Mouse (Mus musculus) forebrain, embryonic 13.5 days (tissue): ENCODE results near the gene Hivep3. TPM values are rescaled to one million over a fixed set of nuclear protein-coding genes. Genes with fewer than 3 reads are reported as not detected.

Experiments
- ATAC-seq: fragments of 200-750 bp; cut with Nextera tagmentation; 2 replicates; pipeline ENCODE4 v1.8.0; 2017
- H3K27ac ChIP-seq: fragments of 300-500 bp; sonication (generic); 2 replicates; pipeline ENCODE4 v1.5.1; 2015; ENCODE audit warnings: inconsistent platforms, mild to moderate bottlenecking, moderate library complexity
- H3K27me3 ChIP-seq: fragments of 300-500 bp; sonication (generic); 2 replicates; pipeline ENCODE4 v1.6.1; 2015; ENCODE audit warnings: mild to moderate bottlenecking, inconsistent platforms
- H3K36me3 ChIP-seq: fragments of 300-500 bp; sonication (generic); 2 replicates; pipeline ENCODE4 v1.6.1; 2015; ENCODE audit warnings: mild to moderate bottlenecking, inconsistent platforms; ENCODE audit not compliant: poor library complexity, severe bottlenecking
- H3K4me1 ChIP-seq: fragments of 300-500 bp; sonication (generic); 2 replicates; pipeline ENCODE4 v1.6.1; 2015; ENCODE audit warnings: inconsistent platforms
- H3K4me2 ChIP-seq: fragments of 300-500 bp; sonication (generic); 2 replicates; pipeline ENCODE4 v1.6.1; 2015; ENCODE audit warnings: inconsistent platforms, mild to moderate bottlenecking, moderate library complexity
- H3K4me3 ChIP-seq: fragments of 300-500 bp; sonication (generic); 2 replicates; pipeline ENCODE4 v1.5.1; 2015; ENCODE audit warnings: mild to moderate bottlenecking, inconsistent platforms
- H3K9ac ChIP-seq: fragments of 300-500 bp; sonication (generic); 2 replicates; pipeline ENCODE4 v1.6.1; 2015; ENCODE audit warnings: mild to moderate bottlenecking, inconsistent platforms
- H3K9me3 ChIP-seq: fragments of 300-500 bp; sonication (generic); replicated peaks from 2 replicates; pipeline ENCODE4 v1.6.1; 2016; ENCODE audit warnings: inconsistent platforms
- WGBS: fragments of 180-500 bp; shearing (Covaris S2); methylation state at CpG from one replicate; pipeline ENCODE4 v1.1.7; 2015; 5-methylcytosine and 5-hydroxymethylcytosine counted together
- polyA plus RNA-seq: library from polyadenylated mRNA; unstranded; fragments of >200 nt; fragmentation: Nextera tagmentation; extraction: Ambion mirVana; gene quantifications from 2 replicates; pipeline ENCODE4 v1.2.1, GENCODE M21; 2015

Gene Hivep3
- polyA plus RNA-seq, 1 experiment from 2014 or later: 10.5 TPM

GRCm38 (mm10) chr4:119979238-119979829, 245.8 kb downstream of the Hivep3 start:
- Histone ChIP-seq H3K9ac (no peak overlapping the region), H3K4me3 (no peak overlapping the region), H3K9me3 (no peaks in the 10 kb centered on the region), H3K4me1 (peaks cover 5% of the 10 kb centered on the region), H3K27ac (no peak overlapping the region), H3K36me3 (no peaks in the 10 kb centered on the region), H3K27me3 (no peaks in the 10 kb centered on the region), H3K4me2 (no peak overlapping the region)
- 75% methylated on average over 5 of the region's 5 CpGs for WGBS
- no peak for ATAC-seq

- no peak overlapping the region for H3K4me3 ChIP-seq
- H3K27me3 ChIP-seq: no peaks in the 10 kb centered on the region
- H3K9ac ChIP-seq: no peak overlapping the region
- no peak overlapping the region for H3K27ac ChIP-seq
- peaks cover 5% of the 10 kb centered on the region for H3K4me1 ChIP-seq
- no peaks in the 10 kb centered on the region for H3K36me3 ChIP-seq
- WGBS: 69% methylated on average over 2 of the region's 2 CpGs
- no peak for ATAC-seq
- H3K9me3 ChIP-seq: no peaks in the 10 kb centered on the region
- no peak overlapping the region for H3K4me2 ChIP-seq
Observed at GRCm38 (mm10) chr4:119979918-119980317, 246.3 kb downstream of the Hivep3 start.

GRCm38 (mm10) chr4:119981047-119981720, 247.6 kb downstream of the Hivep3 start:
- Histone ChIP-seq H3K27me3 (no peaks in the 10 kb centered on the region), H3K9me3 (no peaks in the 10 kb centered on the region), H3K4me2 (no peak overlapping the region), H3K27ac (no peak overlapping the region), H3K4me1 (peaks cover 9% of the 10 kb centered on the region), H3K9ac (no peak overlapping the region), H3K4me3 (no peak overlapping the region), H3K36me3 (no peaks in the 10 kb centered on the region)
- WGBS: 84% methylated on average over 12 of the region's 12 CpGs
- no peak for ATAC-seq

GRCm38 (mm10) chr4:119986065-119986464, 252.5 kb downstream of the Hivep3 start:
- H3K4me2 ChIP-seq: no peak overlapping the region
- WGBS: 87% methylated on average over 5 of the region's 5 CpGs
- no peak overlapping the region for H3K9ac ChIP-seq
- no peaks in the 10 kb centered on the region for H3K36me3 ChIP-seq
- peaks cover 29% of the 10 kb centered on the region for H3K4me1 ChIP-seq
- peak overlapping the region; percentile 70 for H3K27ac ChIP-seq
- H3K27me3 ChIP-seq: no peaks in the 10 kb centered on the region
- H3K9me3 ChIP-seq: no peaks in the 10 kb centered on the region
- ATAC-seq: no peak
- H3K4me3 ChIP-seq: no peak overlapping the region

- WGBS: 62% methylated on average over 5 of the region's 5 CpGs
Observed at GRCm38 (mm10) chr4:119986580-119987291, 253.2 kb downstream of the Hivep3 start.

GRCm38 (mm10) chr4:119987376-119988087, 253.9 kb downstream of the Hivep3 start:
- Histone ChIP-seq H3K9me3 (no peaks in the 10 kb centered on the region), H3K27me3 (no peaks in the 10 kb centered on the region), H3K27ac (peak overlapping the region; percentile 70; the same call in 1 of the 2 replicates), H3K4me2 (no peak overlapping the region), H3K4me1 (peaks cover 29% of the 10 kb centered on the region), H3K9ac (no peak overlapping the region), H3K36me3 (no peaks in the 10 kb centered on the region), H3K4me3 (no peak overlapping the region)
- 57% methylated on average over 4 of the region's 4 CpGs for WGBS
- ATAC-seq: 0 out of 2 replicates have a peak, but pooled peaks have one; percentile 14

More at GRCm38 (mm10) chr4:119986580-119987291, 253.2 kb downstream of the Hivep3 start:
- Histone ChIP-seq H3K9ac (no peak overlapping the region), H3K4me3 (no peak overlapping the region), H3K4me1 (peaks cover 29% of the 10 kb centered on the region), H3K27me3 (no peaks in the 10 kb centered on the region), H3K4me2 (no peak overlapping the region), H3K27ac (peak overlapping the region; percentile 70), H3K9me3 (no peaks in the 10 kb centered on the region), H3K36me3 (no peaks in the 10 kb centered on the region)
- ATAC-seq: peak; percentile 65

- H3K36me3 ChIP-seq: no peaks in the 10 kb centered on the region
- no peaks in the 10 kb centered on the region for H3K27me3 ChIP-seq
- H3K4me2 ChIP-seq: no peak overlapping the region
- no peaks in the 10 kb centered on the region for H3K9me3 ChIP-seq
- ATAC-seq: no peak
- no peak overlapping the region for H3K9ac ChIP-seq
- no peak overlapping the region for H3K4me3 ChIP-seq
- H3K4me1 ChIP-seq: peaks cover 29% of the 10 kb centered on the region
- WGBS: 73% methylated on average over 3 of the region's 3 CpGs
- H3K27ac ChIP-seq: no peak overlapping the region
Observed at GRCm38 (mm10) chr4:119989031-119989693, 255.6 kb downstream of the Hivep3 start.

- Histone ChIP-seq H3K9me3 (no peaks in the 10 kb centered on the region), H3K4me1 (peaks cover 29% of the 10 kb centered on the region), H3K27ac (no peak overlapping the region), H3K9ac (no peak overlapping the region), H3K4me2 (no peak overlapping the region), H3K36me3 (no peaks in the 10 kb centered on the region), H3K4me3 (no peak overlapping the region), H3K27me3 (no peaks in the 10 kb centered on the region)
- no peak for ATAC-seq
- 87% methylated on average over 3 of the region's 3 CpGs for WGBS
Observed at GRCm38 (mm10) chr4:119990346-119990745, 256.8 kb downstream of the Hivep3 start.

GRCm38 (mm10) chr4:119990841-119991240, 257.3 kb downstream of the Hivep3 start:
- 78% methylated on average over 3 of the region's 3 CpGs for WGBS
- Histone ChIP-seq H3K27me3 (no peaks in the 10 kb centered on the region), H3K4me1 (peaks cover 26% of the 10 kb centered on the region), H3K9me3 (no peaks in the 10 kb centered on the region), H3K9ac (no peak overlapping the region), H3K4me3 (no peak overlapping the region), H3K36me3 (no peaks in the 10 kb centered on the region), H3K27ac (no peak overlapping the region), H3K4me2 (no peak overlapping the region)
- no peak for ATAC-seq

GRCm38 (mm10) chr4:119991758-119992157, 258.2 kb downstream of the Hivep3 start:
- Histone ChIP-seq H3K9me3 (no peaks in the 10 kb centered on the region), H3K27me3 (no peaks in the 10 kb centered on the region), H3K9ac (no peak overlapping the region), H3K4me1 (peaks cover 18% of the 10 kb centered on the region), H3K4me3 (no peak overlapping the region), H3K36me3 (no peaks in the 10 kb centered on the region), H3K4me2 (no peak overlapping the region), H3K27ac (no peak overlapping the region)
- ATAC-seq: no peak
- 77% methylated on average over 4 of the region's 4 CpGs for WGBS

GRCm38 (mm10) chr4:119996377-119996776, 262.8 kb downstream of the Hivep3 start:
- H3K27me3 ChIP-seq: no peaks in the 10 kb centered on the region
- H3K27ac ChIP-seq: no peak overlapping the region
- H3K4me1 ChIP-seq: no peaks in the 10 kb centered on the region
- no peak for ATAC-seq
- 97% methylated on average over 1 of the region's 1 CpGs for WGBS
- H3K9ac ChIP-seq: no peak overlapping the region
- H3K9me3 ChIP-seq: no peaks in the 10 kb centered on the region
- H3K36me3 ChIP-seq: no peaks in the 10 kb centered on the region
- no peak overlapping the region for H3K4me3 ChIP-seq
- no peak overlapping the region for H3K4me2 ChIP-seq
